Mouse (Mus musculus) liver (tissue): ENCODE data around the gene Pprc1.

Experiments used
- DNase-seq: peaks from one replicate; pipeline ENCODE4 v3.0.0-alpha.2; 2020; ENCODE audit warnings: mixed read lengths

Pprc1 gene

DNA sequence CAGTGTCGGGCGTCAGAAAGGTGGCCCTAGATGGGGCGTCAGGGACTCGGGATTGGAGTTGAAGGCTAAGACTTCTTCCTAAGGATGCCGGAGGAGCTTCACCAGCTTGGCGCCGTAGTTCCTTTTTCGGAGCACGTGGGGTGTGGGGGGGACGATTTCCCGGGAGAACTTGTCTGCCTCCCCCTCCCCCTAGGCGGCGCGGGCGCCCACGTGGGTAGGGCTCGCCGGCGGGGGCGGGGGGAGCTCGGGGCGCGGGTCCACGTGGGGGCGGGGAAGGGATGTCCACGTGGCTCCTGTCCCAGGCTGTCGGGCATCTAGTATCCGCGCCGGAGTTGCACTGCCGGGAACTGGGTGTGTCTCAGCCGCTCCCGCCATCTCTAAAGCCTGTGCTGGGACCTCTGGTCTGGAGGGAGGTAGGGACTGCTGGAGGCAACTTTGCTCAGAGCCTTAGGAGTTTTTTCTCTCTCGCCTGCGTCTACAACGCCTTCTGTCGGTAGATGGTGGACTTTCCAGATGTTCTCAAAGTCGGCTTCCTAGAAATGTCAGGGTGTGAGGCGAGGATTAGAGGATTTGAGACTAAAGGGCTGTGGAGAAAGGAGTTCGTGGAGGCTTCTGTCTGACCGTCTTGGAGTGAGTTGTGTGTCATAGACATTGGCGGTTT is 12.4 kb downstream of the Pprc1 start:
- DNase-seq = peak; percentile 87

DNA sequence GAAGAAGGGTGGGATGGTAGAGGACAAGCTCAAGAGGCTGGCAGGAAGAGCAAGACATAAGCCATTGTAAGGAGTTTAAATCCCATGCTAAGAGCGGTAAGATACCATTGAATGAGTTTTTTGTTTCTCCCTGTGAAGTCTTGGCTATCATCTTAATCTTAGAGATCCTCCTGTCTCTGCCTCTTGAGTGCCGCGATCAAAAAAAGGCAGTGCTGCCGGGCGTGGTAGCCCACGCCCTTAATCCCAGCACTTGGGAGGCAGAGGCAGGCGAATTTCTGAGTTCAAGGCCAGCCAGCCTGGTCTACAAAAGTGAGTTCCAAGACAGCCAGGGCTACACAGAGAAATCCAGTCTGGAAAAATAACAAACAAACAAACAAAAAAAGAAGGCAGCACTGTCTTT is 13.8 kb downstream of the Pprc1 start:
- DNase-seq = no peak

DNA sequence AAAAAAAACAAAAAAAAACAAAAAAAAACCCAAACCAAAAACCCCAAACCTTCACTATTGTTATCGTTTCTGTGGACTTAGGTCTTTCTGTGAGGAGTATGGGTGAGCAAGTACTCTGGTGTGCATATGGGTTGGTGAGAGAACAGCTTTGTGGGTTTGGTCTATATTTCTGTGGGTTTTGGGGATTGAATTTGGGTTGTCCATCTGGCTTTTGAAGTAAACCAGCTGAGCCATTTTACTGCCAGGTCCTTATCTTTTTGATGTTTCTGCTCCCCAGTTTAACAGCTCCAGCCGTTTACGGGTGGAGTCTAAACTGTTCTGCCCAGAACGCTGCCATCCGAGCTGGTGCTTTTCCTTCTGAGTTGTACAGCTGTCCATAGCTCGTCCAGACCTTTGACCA is 16.2 kb downstream of the Pprc1 start:
- peak; percentile 58 for DNase-seq

DNA sequence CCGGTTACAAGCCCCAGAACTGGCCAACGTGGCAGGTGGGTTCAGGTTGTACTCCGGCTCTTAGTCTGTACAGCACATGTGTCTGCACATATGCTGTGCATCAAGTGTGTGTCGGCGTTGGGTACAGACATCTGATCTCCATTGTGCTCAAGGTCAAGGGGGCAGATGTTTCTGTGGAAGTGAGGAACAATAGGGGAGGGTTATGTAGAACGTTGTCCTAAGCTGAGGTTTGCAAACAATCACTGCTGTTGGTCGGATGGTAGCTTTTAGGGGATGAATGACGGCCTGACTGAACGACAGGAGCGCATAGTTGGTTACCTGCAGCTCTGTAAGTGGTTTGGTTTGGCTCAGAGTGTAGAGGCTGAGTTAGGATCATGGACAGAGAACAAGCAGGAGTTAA is 23.4 kb downstream of the Pprc1 start:
- DNase-seq = no peak

DNA sequence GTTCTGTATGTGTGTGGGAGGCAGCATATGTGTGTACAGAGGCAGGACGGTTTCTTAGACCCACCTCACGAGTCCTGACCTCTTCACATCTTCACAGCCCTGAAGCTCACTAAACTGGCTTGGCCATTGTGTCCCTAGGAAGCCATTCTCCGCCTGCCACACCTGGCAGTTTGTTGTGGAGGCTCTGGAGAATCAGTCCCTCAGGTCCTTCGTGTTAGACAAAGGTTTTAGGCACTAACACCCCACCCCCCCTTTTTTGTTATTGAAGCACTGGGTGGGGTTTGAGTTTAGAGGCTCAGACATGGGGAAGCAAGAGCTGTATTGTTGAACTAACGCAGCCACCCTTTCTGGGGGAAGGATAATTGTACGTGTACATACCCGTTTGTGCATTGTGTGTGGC is 28.6 kb downstream of the Pprc1 start:
- no peak for DNase-seq

DNA sequence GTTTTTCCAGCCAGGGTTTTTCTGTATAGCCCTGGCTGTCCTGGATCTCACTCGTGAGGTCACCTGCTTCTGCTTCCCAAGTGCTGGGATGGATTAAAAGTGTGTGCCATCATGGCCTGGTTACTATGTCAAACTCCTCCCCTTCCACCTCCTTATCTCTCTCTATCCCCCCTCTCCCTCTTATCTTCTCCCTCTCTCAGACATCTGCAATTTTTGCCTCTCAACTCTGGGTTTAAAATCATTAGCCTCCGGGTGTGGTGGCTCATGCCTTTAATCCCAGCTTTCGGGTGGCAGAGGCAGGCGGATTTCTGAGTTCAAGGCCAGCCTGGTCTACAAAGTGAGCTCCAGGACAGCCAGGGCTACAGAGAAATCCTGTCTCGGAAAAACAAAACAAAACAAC is 29.6 kb downstream of the Pprc1 start:
- peak; percentile 39 for DNase-seq

DNA sequence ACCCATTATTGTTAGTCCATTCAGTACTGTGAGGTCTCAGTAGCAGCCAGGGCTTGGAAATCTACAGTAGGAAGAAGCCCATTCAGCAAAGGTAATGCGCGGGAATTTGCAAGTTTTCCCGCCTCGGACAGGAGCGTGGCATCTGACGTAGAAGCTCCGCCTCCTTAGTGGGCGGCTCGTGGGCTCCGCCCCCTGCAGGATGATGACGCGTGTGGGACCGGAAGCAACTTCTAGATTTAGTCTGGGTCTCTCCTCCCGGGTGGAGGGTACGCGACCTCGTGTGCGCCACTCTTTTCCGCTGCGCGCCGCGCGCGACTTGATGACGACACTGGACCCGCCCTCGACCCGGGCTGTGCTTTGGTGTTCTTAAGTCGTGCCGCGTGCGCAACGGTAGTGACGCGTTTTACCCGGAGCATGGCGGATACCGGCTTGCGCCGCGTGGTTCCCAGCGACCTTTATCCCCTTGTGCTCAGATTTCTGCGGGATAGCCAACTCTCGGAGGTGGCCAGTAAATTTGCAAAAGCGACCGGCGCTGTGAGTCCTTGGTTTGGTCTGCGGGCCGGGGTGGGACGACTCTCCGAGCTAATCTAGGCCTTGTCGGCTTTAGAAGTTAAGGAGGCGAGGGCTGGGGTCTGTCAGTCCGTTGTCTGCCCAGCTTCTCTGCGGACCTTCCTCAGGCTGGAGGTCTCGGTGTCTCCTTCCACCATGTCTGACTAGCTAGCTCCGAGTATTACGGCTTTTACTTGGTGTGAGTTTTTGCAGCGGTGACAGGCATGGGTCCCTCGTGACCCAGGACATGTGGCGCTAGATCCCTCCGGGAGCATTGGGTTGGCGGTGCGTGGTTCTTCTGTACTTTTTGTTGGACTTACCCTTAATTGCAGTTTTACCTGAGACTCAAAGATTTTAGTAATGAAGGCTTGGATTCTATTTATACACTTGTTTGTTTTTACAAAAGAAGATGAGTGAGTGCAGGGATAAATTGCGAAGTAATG is 31.2 kb downstream of the Pprc1 start, which contains the start of gene Nolc1:
Gene Nolc1, plus strand, starts transcription at position 248 of the 992 bp plus-strand sequence.
- peak; percentile 97 for DNase-seq

DNA sequence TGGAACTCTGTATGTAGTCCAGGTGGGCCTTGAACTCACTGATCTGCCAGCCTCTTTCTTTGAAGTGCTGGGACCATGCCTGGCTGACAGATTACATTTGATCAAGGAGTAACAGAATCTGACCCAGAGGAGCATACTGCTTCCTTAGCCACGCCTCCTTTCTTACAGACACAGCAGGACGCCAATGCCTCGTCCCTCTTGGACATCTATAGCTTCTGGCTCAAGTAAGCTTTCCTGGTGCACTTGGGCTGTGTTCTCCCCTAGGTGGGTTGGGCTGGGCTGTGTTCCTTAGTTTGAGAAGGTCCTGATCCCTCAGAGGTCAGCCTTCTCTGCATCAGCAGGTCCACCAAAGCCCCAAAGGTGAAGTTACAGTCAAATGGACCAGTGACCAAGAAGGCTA is 33.8 kb downstream of the Pprc1 start:
- DNase-seq = no peak

DNA sequence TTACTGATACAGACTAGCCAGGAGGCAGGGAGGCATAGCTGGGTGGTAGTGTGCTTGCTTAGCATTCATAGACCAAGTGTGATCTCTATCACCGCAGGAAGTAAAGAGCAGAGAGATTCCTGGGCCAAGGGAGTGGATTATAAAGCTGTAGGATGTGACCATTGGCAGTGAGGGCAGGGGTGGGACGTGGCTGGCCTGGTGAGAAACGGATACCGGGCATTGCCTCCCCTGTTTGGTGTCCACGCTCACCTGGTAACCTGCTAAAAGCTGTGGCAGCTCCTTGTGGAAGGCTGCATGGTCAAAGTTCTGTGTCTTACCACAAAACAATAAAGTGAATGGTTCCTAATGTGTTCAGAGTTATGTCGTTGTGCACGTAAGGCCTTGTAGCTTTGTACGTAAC is 40.5 kb downstream of the Pprc1 start:
- no peak for DNase-seq

DNA sequence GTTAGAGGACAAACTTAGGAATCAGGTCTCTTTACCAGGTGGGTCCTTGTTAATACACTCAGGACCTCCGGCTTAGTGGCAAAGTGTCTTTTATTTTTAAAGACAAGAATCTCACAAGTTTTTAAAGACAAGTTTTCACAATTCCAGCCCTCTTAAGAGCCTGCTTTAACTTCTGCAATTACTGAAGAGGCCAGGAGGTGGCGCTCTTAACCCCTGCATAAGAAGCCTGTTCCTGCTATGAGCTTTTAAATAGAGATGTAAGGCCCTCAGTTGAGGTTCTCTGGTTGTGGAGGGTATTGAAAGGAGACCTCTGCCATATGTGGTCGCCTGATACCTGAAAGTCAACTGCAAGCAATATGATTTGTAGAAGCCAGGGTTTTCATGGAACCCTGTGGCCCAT is 41.7 kb downstream of the Pprc1 start:
- peak; percentile 67 for DNase-seq

DNA sequence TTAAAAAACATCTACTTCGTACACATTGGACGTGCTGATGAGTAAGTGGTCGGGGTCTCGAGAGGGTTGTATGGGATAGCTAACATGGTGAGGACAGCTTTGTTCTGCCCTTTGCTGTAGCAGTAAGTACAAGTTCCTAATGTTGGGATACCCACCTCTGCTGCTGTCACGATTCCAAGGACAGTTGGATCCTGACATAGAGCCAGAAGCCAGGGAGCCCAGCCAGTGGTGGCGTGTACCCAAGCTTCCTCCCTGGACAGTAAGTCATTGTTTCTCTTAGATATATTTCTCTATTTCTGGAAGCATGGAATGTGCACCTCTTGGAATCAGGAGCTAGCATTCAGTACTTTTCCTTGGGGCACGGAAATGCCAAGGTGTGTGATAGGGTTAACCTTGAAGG is 43.2 kb downstream of the Pprc1 start:
- DNase-seq = no peak

DNA sequence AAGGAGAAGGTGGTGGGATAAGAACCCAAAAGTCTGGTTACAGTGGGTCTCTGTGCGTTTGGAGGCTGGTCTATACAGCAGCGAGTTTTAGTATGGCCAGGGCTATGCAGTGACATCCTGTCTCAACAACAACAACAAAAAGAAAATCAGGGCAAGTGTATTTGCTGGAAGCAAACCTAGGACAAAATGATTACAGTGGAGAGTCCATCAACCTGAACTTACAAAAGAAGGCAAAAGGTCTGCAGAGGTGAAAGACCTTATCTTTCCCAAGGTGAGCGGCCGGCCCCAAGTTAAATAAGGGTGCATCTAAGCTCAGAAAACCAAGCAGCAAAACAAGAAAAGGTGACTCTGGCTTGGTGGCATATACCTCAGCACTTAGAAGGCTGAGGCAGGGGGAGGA is 47.0 kb downstream of the Pprc1 start:
- no peak for DNase-seq

DNA sequence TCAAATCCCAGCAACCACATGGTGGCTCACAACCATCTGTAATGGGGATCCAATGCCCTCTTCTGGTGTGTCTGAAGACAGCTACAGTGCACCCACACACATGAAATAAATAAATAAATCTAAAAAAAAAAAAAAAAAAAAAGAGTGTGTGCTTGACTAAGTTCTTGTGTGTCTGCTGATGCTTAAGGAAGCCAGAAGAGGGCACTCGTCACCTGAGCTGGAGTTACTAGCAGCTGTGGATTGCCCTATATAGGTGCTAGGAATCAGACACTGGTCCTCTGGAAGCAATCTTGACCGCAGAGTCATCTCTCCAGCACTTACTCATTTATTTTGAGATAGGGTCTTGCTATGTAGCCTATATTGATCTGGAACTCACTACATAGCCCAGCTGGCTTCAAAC is 49.5 kb downstream of the Pprc1 start:
- no peak for DNase-seq

DNA sequence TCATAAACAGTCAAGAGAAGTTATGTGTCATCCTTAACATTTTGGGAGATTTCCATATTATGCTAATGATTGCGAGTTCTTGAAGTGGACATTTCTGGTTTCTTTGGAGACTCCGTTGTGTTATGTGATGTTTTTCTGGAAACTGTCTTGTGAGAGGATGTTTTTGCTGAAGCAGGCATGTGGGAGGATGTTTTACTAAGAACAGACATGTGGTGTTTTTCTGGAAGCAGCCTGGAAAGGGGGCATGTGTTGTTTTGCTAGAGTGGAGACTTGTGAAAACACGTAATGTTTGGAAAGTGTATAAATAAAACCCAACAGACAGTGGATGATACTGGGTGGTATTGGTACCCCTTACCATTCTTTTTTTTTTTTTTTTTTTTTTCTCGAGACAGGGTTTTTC is 50.6 kb downstream of the Pprc1 start:
- DNase-seq = no peak

DNA sequence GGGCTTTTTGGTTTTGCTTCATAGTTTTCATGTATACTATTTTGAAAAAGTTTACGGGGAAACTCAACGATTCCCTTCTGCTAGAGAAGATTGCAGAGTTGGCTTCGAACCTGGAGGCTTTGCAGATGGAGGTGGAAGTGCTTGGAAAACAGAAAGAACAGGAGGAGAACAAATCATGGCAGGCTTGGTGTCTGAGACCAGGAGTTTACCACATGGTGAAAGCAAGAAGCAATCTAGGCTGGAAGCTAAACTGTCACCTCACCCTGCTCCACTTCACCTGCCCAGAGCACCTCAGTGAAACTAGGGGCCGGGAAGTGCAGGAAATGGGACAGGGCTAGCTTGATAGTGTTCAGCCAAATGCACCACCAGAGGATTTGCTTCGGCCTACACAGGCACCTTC is 51.7 kb downstream of the Pprc1 start:
- DNase-seq = no peak

DNA sequence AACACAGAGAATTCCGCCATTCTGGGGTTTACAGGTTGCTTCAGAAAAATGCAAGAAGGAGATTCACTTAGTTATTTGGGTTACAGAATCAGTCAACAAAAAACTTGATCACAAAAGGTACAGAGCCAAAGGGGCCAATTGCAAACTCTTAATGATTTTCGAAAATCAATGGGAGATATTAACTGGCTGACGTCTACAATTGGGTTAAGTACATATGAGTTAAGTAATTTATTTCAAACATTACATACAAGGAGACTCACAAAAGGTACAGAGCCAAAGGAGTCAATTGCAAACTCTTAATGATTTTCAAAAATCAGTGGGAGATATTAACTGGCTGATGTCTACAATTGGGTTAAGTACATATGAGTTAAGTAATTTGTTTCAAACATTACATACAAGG is 54.9 kb downstream of the Pprc1 start:
- no peak for DNase-seq

DNA sequence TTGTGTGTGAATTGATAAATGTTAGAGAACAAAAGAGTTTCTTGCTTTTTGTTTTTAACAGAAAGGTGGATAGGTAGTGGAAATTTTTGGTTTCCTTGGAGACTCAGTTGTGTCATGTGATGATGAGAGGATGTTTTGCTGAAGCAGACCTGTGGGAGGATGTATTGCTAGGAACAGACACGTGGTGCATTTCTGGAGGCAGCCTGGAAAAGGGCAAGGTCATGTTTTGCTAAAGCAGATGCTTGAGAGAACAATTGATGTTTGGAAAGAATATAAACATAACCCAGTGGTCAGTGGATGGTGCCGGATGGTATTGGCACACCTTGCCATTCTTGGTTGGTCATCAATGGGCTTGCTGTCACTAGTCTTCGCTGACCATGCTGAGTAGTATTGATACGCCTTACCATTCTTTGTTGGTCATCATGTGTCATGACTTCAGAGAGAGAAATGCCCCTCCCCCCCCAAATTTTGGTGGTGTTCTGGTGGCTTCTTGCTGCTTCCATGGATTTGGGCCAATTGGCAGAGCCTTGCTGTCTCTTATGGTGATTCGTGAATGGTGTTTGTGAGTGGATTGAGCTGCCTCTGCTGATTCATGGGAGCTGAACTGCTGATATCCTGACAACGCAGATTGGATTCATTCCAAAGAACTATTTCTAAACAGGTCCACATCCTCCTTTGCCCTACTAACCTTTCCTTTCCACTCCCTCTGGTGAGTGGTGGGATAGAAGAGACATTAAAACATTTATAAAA is 58.9 kb downstream of the Pprc1 start:
- no peak for DNase-seq

DNA sequence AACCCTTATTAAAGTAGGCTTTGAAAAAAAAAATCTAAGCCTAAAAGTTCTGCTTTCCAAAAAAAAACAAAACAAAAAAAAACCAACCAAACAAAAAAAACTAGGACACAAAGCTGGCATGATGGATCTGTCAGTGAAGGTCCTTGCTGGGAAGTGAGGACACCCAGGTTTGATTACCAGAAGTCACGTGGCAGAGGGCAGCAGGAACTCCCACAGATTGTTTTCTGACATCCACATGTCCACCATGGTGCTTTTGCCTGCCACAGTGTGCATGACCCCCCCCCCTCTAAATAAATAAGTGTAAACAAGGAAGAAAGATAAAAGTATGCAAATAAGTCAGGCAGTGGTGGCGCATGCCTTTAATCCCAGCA is 59.5 kb downstream of the Pprc1 start:
- no peak for DNase-seq

DNA sequence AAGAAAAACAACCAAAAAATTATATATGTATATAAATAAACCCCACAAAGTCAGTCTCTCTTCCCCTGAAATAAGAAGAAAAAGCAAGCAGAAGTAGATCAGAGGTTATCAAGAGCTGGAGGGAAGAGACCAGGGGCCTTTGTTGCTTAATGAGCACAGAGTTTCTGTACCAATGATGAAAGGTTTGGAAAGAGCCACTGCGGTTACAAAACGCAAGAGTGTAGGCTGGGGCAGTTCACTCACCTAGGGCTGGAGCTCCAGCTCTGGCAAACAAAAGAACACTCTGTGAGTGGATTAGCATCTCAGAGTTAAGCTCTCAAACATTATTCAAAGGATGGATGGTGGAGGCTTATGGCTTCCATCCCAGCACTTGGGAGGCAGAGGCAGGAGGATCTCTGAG is 65.5 kb downstream of the Pprc1 start:
- no peak for DNase-seq

DNA sequence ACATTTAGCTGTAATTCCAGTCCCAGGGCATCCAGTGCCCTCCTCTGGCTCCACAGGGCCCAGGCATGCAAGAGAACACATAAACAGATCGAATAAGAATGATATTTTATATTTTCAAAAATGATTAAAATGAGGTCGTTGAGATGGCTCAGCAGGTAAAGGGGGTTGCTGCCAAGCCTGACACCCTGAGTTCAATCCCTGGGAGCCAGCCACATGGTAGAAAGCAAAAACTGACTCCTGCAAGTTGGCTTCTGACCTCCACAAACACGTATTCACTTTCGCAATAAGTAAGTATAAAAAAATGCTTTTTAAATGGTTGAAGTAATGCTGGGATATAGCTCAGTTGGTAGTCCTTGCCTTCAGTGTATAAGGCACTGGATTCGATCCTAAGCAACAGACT is 66.1 kb downstream of the Pprc1 start:
- DNase-seq = no peak

DNA sequence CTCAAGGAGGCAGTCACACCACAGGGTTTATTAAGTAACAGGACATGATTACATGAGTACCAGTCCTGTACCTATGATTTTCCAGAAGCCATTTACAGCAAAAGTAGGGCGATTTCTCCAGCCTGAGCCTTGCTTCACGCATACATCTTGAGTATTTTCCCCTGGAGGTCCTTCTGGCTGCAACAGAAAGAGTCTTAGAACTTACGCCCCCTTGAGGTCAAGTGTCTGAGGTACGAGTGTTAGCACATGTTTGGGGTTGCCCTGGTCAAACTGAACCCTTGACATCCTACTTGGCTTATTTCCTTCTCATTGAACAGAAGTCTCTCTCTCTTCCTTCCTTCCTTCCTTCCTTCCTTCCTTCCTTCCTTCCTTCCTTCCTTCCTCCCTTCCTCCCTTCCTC is 69.9 kb downstream of the Pprc1 start:
- DNase-seq = no peak

DNA sequence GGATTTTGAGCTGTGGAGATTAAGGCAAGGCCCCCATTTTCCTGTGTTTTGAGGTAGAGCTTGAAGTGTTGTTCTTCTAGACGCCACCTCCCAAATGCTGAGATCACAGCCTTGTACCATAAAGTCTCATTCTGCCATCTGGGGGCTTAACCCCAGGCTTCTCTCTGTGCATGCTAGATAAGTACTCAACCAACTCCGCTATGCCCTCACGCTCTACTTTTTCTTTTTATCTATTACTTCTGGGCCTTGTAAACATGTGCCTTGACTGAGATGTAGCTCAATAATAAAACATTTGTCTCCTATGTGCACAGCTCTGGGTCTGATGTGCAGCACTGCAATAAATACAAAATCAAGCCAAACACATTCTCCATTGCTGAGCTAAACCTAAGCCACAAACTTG is 74.8 kb downstream of the Pprc1 start:
- peak; percentile 14 for DNase-seq

DNA sequence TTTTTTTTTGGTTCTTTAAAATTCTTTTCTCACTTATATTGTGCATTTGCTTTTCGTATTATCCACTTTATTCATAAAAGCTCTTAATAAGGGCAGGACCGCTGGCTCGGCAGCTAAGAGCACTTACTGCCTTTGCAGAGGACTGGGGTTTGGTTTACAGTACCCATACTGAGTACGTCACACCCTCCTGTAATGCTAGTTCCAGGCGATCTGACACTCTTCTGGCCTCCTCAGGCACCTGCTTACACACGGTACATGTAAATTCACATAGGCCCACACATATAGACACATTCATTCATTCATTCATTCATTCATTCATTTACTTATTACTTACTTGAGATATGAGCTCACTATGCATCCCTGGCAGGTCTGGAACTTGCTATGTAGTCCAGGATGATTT is 76.2 kb downstream of the Pprc1 start:
- no peak for DNase-seq
